Mouse (Mus musculus) liver, embryonic 14.5 days (tissue): Measurements from ENCODE around the gene Gtf2a1l.

ENCODE experiments used
- CTCF ChIP-seq: IDR thresholded peaks from 2 replicates; pipeline ENCODE4 v1.5.1; 2016; ENCODE audit warnings: antibody characterized with exemption, low read depth, control low read depth
- EP300 ChIP-seq: IDR thresholded peaks from 2 replicates; pipeline ENCODE4 v1.6.1; 2016; ENCODE audit warnings: antibody characterized with exemption, low read depth

DNA sequence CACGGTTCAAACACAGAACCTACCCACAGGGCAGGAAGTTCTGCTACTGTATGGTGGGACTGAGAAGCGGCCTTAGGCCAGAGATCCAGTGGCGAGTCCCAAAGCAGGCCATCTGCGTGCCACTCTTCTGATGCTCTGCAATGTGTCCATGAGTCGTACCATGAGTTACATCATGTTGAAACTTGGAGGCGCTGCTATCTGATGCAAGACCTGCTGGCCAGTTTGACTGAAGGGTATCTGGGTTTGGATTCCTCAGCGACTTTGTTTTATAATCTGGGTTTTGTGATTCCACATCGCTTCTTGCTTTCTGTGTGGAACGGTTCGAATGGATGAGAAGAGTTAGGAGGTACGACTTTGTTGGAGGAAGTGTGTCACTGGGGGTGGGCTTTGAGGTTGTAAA is 23.2 kb upstream of the Gtf2a1l start:
- TF ChIP-seq CTCF (no peak), EP300 (no peak)
